Mouse (Mus musculus): ENCODE results near the gene Tpx2. TPM values are rescaled to one million over a fixed set of nuclear protein-coding genes. Genes with fewer than 3 reads are reported as not detected.

Gene Tpx2
- polyA plus RNA-seq, 1 experiment from 2014 or later: 14.8 TPM

DNA sequence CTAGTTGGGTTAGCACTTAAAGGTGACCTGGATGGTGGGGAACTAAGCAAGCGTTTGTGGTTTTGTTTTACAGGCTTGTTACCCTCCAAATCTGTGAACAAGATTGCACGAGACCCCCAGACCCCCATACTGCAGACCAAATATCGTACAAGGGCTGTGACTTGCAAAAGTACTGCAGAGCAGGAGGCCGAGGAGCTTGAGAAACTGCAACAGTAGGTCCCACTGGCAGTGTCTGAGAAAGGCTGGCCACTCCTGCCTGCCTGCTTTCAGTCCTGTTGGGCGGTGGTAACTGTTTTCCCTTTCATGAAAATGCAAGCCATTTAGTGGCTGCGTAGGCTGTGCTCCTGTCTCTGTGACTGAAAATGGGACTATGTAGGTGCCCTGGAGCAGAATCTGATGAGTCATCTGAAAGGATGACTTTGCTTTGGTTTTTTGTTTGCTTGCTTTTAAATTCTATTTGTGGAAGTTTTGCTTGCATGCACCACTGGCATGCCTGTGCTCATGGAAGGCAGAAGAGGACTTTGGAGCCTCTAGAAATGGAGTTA lies 36.4 kb downstream of the Tpx2 start:
- Histone ChIP-seq H3K4me2 (ENCODE audit: low read length) (no peak overlapping the region), H3K27ac (ENCODE audit: low read depth, low read length) (no peak overlapping the region), H3K36me3 (ENCODE audit: control insufficient read depth, insufficient read depth, low read length) (no peaks in the 10 kb centered on the region; the same call in 1 of the 2 replicates), H3K4me3 (ENCODE audit: low read length) (no peak overlapping the region), H3K4me1 (ENCODE audit: control insufficient read depth, insufficient read depth, low read depth, low read length) (no peaks in the 10 kb centered on the region), H3K9me3 (ENCODE audit: control insufficient read depth, low read length) (no peaks in the 10 kb centered on the region), H3K27me3 (replicated peaks; ENCODE audit: control insufficient read depth, insufficient read depth, low read length) (no peaks in the 10 kb centered on the region), H3K9ac (ENCODE audit: low read depth, low read length) (no peak overlapping the region)
- WGBS: 95% methylated on average over 6 of the region's 6 CpGs
- no peak for ATAC-seq

DNA sequence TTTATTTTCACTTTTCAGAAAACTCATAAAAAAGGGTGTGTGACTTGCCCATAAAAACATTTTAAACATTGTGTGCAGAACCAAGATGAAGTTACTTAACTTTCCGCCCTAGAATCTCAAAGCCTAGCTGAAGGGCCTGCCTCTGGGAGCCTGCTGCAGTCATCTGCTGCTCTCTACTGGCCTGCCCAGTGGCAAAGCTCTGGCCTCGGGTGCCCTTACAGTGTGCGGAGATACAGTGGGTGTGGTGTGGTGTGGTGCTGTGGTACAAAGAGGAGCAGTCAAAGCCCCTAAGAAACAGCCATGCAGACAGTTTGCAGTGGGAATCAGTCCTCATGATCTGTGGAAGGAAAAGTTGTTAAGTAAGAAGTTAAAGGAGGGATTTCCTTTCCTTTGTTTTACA lies 39.5 kb downstream of the Tpx2 start:
- no peak for ATAC-seq
- 94% methylated on average over 3 of the region's 3 CpGs for WGBS
- H3K4me1 ChIP-seq (ENCODE audit: control insufficient read depth, insufficient read depth, low read depth, low read length): no peaks in the 10 kb centered on the region
- H3K4me2 ChIP-seq (ENCODE audit: low read length): no peak overlapping the region
- H3K9ac ChIP-seq (ENCODE audit: low read depth, low read length): no peak overlapping the region
- no peaks in the 10 kb centered on the region; the same call in 1 of the 2 replicates for H3K36me3 ChIP-seq (ENCODE audit: control insufficient read depth, insufficient read depth, low read length)
- H3K27me3 ChIP-seq (replicated peaks; ENCODE audit: control insufficient read depth, insufficient read depth, low read length): no peaks in the 10 kb centered on the region
- H3K4me3 ChIP-seq (ENCODE audit: low read length): no peak overlapping the region
- no peaks in the 10 kb centered on the region for H3K9me3 ChIP-seq (ENCODE audit: control insufficient read depth, low read length)
- no peak overlapping the region for H3K27ac ChIP-seq (ENCODE audit: low read depth, low read length)

DNA sequence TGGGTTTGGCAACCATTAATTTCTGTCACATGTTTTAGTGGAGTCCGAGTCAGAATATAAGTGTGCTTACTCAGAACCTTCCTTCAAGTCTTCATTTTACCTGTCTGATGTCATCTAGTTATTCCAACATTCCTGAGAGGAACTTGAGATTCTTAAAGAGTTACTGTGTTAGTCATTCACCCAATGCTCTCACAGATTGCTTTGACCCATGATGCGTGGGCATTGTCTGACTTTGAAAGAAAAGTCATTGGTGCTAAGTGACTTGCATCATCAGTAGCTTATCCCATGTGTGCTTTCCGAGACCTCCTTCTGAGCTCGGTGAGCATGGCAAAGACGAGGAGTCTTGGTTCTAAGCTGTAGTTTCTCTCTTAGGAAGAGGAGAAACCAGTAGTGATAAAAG lies 41.0 kb downstream of the Tpx2 start:
- no peaks in the 10 kb centered on the region for H3K9me3 ChIP-seq (ENCODE audit: control insufficient read depth, low read length)
- no peaks in the 10 kb centered on the region for H3K4me1 ChIP-seq (ENCODE audit: control insufficient read depth, insufficient read depth, low read depth, low read length)
- H3K27ac ChIP-seq (ENCODE audit: low read depth, low read length): no peak overlapping the region
- no peaks in the 10 kb centered on the region; the same call in 1 of the 2 replicates for H3K36me3 ChIP-seq (ENCODE audit: control insufficient read depth, insufficient read depth, low read length)
- H3K4me2 ChIP-seq (ENCODE audit: low read length): no peak overlapping the region
- no peak overlapping the region for H3K9ac ChIP-seq (ENCODE audit: low read depth, low read length)
- no peaks in the 10 kb centered on the region for H3K27me3 ChIP-seq (replicated peaks; ENCODE audit: control insufficient read depth, insufficient read depth, low read length)
- 92% methylated on average over 5 of the region's 5 CpGs for WGBS
- no peak for ATAC-seq
- H3K4me3 ChIP-seq (ENCODE audit: low read length): no peak overlapping the region

DNA sequence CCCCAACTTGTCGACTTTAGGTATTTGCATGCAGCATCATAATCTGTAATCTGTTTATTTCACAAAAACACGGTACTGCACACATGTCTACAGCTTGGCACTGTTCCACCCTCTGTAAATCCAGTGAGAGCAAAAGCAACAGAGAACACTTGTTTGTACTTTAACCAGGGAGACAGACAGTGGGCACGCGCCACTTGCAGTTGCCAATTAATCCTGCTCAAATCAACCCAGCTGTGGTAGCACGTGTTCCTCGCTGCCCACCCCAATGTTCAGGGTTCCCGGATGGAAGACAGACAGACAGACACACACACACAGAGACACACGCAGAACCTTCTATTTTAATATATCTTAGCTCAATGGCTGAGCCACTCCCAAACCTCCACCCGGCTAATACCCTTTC lies 48.1 kb downstream of the Tpx2 start:
- Histone ChIP-seq H3K4me1 (ENCODE audit: control insufficient read depth, insufficient read depth, low read depth, low read length) (no peaks in the 10 kb centered on the region), H3K36me3 (ENCODE audit: control insufficient read depth, insufficient read depth, low read length) (no peaks in the 10 kb centered on the region), H3K9ac (ENCODE audit: low read depth, low read length) (no peak overlapping the region), H3K4me2 (ENCODE audit: low read length) (no peak overlapping the region), H3K27me3 (replicated peaks; ENCODE audit: control insufficient read depth, insufficient read depth, low read length) (no peaks in the 10 kb centered on the region), H3K27ac (ENCODE audit: low read depth, low read length) (no peak overlapping the region), H3K9me3 (ENCODE audit: control insufficient read depth, low read length) (no peaks in the 10 kb centered on the region), H3K4me3 (ENCODE audit: low read length) (no peak overlapping the region)
- 87% methylated on average over 9 of the region's 9 CpGs for WGBS
- no peak for ATAC-seq

DNA sequence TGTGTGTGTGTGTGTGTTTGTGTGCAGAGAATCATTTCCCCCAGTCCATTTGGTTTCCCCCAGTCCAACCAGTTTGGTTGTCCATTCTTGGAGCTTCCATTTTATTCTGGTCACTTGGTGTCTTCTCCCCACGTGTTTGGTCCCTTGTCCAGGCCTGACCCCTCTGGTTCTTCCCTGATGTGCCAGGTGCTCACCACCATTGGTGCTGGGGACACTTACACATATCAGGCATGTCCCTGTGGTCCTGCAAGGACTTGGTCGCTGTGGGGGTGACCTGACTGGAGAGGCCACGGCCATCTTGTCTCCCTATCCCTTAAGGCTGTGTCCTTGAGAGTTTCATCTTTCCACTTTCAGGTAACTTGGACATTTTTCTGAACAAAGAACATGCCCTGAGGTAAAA lies 49.2 kb downstream of the Tpx2 start:
- ATAC-seq: 0 out of 2 replicates have a peak, but pooled peaks have one; percentile 9
- no peak overlapping the region for H3K9ac ChIP-seq (ENCODE audit: low read depth, low read length)
- no peak overlapping the region for H3K4me3 ChIP-seq (ENCODE audit: low read length)
- no peaks in the 10 kb centered on the region for H3K27me3 ChIP-seq (replicated peaks; ENCODE audit: control insufficient read depth, insufficient read depth, low read length)
- H3K9me3 ChIP-seq (ENCODE audit: control insufficient read depth, low read length): no peaks in the 10 kb centered on the region
- no peak overlapping the region for H3K27ac ChIP-seq (ENCODE audit: low read depth, low read length)
- 86% methylated on average over 3 of the region's 3 CpGs for WGBS
- H3K4me2 ChIP-seq (ENCODE audit: low read length): no peak overlapping the region
- H3K36me3 ChIP-seq (ENCODE audit: control insufficient read depth, insufficient read depth, low read length): no peaks in the 10 kb centered on the region
- no peaks in the 10 kb centered on the region for H3K4me1 ChIP-seq (ENCODE audit: control insufficient read depth, insufficient read depth, low read depth, low read length)

DNA sequence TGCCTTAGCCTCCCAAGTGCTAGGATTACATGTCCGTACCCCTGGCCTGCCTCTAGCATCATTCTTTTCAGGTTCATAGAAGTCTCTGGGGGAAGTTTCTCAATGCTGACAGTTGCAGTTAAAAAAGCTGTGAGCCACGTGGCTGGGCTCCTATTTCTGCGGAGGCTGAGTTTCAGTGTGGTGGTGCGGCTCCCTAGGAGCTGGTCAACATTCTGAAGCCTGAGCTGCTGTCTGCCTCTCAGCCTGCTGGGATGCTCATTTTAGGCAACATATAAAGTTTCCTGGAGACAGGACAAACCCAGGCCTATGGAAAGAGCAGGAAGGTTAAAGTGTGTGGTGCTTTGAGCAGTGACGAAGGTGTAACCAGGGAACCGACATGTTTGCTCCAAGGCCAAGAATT lies 51.2 kb downstream of the Tpx2 start:
- H3K9me3 ChIP-seq (ENCODE audit: control insufficient read depth, low read length): no peaks in the 10 kb centered on the region
- no peak overlapping the region for H3K9ac ChIP-seq (ENCODE audit: low read depth, low read length)
- no peak overlapping the region for H3K27ac ChIP-seq (ENCODE audit: low read depth, low read length)
- no peaks in the 10 kb centered on the region for H3K27me3 ChIP-seq (replicated peaks; ENCODE audit: control insufficient read depth, insufficient read depth, low read length)
- H3K4me1 ChIP-seq (ENCODE audit: control insufficient read depth, insufficient read depth, low read depth, low read length): no peaks in the 10 kb centered on the region; the same call in 1 of the 2 replicates
- H3K4me2 ChIP-seq (ENCODE audit: low read length): no peak overlapping the region
- no peak overlapping the region for H3K4me3 ChIP-seq (ENCODE audit: low read length)
- ATAC-seq: no peak
- no peaks in the 10 kb centered on the region for H3K36me3 ChIP-seq (ENCODE audit: control insufficient read depth, insufficient read depth, low read length)
- 72% methylated on average over 6 of the region's 6 CpGs for WGBS

DNA sequence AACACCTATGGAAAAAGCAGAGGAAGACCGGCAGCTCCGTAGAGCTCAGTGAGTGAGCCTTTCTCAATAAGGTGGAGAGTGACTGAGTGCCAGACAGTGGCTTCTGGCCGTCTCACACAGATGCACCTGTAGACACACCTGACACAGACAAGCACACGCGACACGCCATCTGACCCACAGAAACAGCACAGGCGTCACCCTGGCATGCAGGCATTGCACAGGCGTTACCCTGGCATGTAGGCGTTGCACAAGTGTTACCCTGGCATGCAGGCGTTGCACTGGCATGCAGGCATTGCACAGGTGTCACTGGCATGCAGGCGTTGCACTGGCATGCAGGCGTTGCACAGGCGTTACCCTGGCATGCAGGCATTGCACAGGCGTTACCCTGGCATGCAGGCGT lies 53.5 kb downstream of the Tpx2 start:
- no peak overlapping the region for H3K4me3 ChIP-seq (ENCODE audit: low read length)
- no peaks in the 10 kb centered on the region for H3K36me3 ChIP-seq (ENCODE audit: control insufficient read depth, insufficient read depth, low read length)
- no peak overlapping the region for H3K27ac ChIP-seq (ENCODE audit: low read depth, low read length)
- H3K4me2 ChIP-seq (ENCODE audit: low read length): no peak overlapping the region
- ATAC-seq: no peak
- H3K9me3 ChIP-seq (ENCODE audit: control insufficient read depth, low read length): no peaks in the 10 kb centered on the region
- H3K27me3 ChIP-seq (replicated peaks; ENCODE audit: control insufficient read depth, insufficient read depth, low read length): no peaks in the 10 kb centered on the region
- H3K4me1 ChIP-seq (ENCODE audit: control insufficient read depth, insufficient read depth, low read depth, low read length): no peaks in the 10 kb centered on the region; the same call in 1 of the 2 replicates
- H3K9ac ChIP-seq (ENCODE audit: low read depth, low read length): no peak overlapping the region
- 94% methylated on average over 15 of the region's 15 CpGs for WGBS

DNA sequence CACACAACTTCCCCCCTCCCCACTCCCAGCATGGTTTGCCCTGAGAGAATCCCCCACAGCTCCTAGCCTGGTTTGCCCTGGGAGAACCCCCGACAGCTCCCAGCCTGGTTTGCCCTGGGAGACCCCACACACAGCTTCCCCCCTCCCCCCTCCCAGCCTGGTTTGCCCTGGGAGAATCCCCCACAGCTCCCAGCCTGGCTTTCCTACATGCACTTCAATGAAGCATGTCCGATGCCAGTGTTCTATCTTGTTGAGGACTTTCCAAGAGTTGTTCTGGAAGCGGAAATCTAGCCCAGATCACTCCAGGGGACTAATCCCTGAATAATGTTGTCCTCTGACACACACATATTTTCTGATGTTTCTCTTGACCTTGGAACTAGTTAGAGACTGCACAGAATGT lies 54.9 kb downstream of the Tpx2 start:
- no peaks in the 10 kb centered on the region for H3K36me3 ChIP-seq (ENCODE audit: control insufficient read depth, insufficient read depth, low read length)
- H3K9ac ChIP-seq (ENCODE audit: low read depth, low read length): no peak overlapping the region
- no peak overlapping the region for H3K4me2 ChIP-seq (ENCODE audit: low read length)
- 28% methylated on average over 3 of the region's 3 CpGs for WGBS
- no peak overlapping the region for H3K27ac ChIP-seq (ENCODE audit: low read depth, low read length)
- H3K4me3 ChIP-seq (ENCODE audit: low read length): no peak overlapping the region
- H3K27me3 ChIP-seq (replicated peaks; ENCODE audit: control insufficient read depth, insufficient read depth, low read length): no peaks in the 10 kb centered on the region
- peaks cover 5% of the 10 kb centered on the region; the same call in 1 of the 2 replicates for H3K4me1 ChIP-seq (ENCODE audit: control insufficient read depth, insufficient read depth, low read depth, low read length)
- H3K9me3 ChIP-seq (ENCODE audit: control insufficient read depth, low read length): no peaks in the 10 kb centered on the region
- ATAC-seq: no peak

DNA sequence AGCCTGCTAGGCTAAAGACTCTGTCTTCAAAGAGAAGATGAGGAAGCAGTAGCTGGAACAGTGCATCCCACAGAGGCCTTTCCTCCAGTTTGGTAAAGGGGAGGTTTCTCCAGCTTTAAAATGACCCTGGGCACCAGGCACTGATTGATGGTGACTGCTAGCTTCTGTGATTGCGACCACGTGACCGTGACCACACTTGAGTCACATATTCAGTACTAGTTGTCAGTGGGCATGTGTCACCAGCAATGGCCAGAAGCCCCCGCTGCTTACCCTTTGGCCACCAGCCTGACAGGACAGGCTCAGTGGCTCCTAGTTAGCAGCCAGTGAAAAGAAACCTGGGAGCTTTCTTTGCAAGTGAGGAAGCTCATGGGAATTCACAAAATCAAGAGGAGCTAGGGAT lies 55.8 kb downstream of the Tpx2 start:
- 74% methylated on average over 4 of the region's 4 CpGs for WGBS
- H3K4me2 ChIP-seq (ENCODE audit: low read length): no peak overlapping the region

More for the DNA sequence above, 55.8 kb downstream of the Tpx2 start:
- Histone ChIP-seq H3K36me3 (ENCODE audit: control insufficient read depth, insufficient read depth, low read length) (no peaks in the 10 kb centered on the region), H3K9me3 (ENCODE audit: control insufficient read depth, low read length) (no peaks in the 10 kb centered on the region), H3K27ac (ENCODE audit: low read depth, low read length) (no peak overlapping the region), H3K4me3 (ENCODE audit: low read length) (no peak overlapping the region), H3K9ac (ENCODE audit: low read depth, low read length) (no peak overlapping the region), H3K4me1 (ENCODE audit: control insufficient read depth, insufficient read depth, low read depth, low read length) (peaks cover 5% of the 10 kb centered on the region; the same call in 1 of the 2 replicates), H3K27me3 (replicated peaks; ENCODE audit: control insufficient read depth, insufficient read depth, low read length) (no peaks in the 10 kb centered on the region)
- ATAC-seq: no peak
